ENCODE assay signal across 8 mouse cellular contexts in genomic region chr17:66693676-66694304, GRCm38 (mm10).
DNase-seq lines count a peak whose midpoint lies in the region; ATAC-seq and TF ChIP-seq lines count a peak whose summit lies in the region.

No protein-coding gene starts in this region.

- no peaks in the 10 kb centered on the region for H3K9me3 ChIP-seq in lung, embryonic 14.5 days (ENCODE audit: low read depth, low read length)
- no peaks in the 10 kb centered on the region for H3K9me3 ChIP-seq in forebrain, embryonic 12.5 days
- no peaks in the 10 kb centered on the region for H3K9me3 ChIP-seq in limb, embryonic 14.5 days (ENCODE audit: control insufficient read depth, low read length)

- 0 out of 2 replicates have a peak overlapping the region, but pooled peaks have one; percentile 0 for H3K9ac ChIP-seq in lung, embryonic 14.5 days
- no peak overlapping the region for H3K9ac ChIP-seq in forebrain, embryonic 12.5 days
- peak overlapping the region; percentile 16; the same call in 1 of the 2 replicates for H3K9ac ChIP-seq in limb, embryonic 14.5 days (ENCODE audit: low read depth, low read length, severe bottlenecking)

- DNase-seq in lung, embryonic 14.5 days, result peak; percentile 46
- DNase-seq in lung, postnatal 36 days, result no peak
- no peak for DNase-seq in limb, embryonic 14.5 days (ENCODE audit: low spot score)
- DNase-seq in retina, embryonic 14.5 days (ENCODE audit: low spot score), result peak; percentile 45
- no peak for DNase-seq in cerebellum, adult 11 months
- no peak for DNase-seq in urinary bladder, postnatal 14 days (ENCODE audit: low spot score)
- no peak for DNase-seq in liver

- TF ChIP-seq CTCF in lung, embryonic 14.5 days (IDR thresholded peaks at IDR 0.05; ENCODE audit: low read depth), result no peak

- H3K4me1 ChIP-seq in lung, embryonic 14.5 days (ENCODE audit: insufficient read depth), result peaks cover 11% of the 10 kb centered on the region; the same call in 1 of the 2 replicates
- peaks cover 29% of the 10 kb centered on the region for H3K4me1 ChIP-seq in forebrain, embryonic 12.5 days
- H3K4me1 ChIP-seq in limb, embryonic 14.5 days (ENCODE audit: control insufficient read depth, insufficient read depth, low read length), result peaks cover 30% of the 10 kb centered on the region

- H3K36me3 ChIP-seq in lung, embryonic 14.5 days (ENCODE audit: insufficient read depth), result peaks cover 4% of the 10 kb centered on the region; the same call in 1 of the 2 replicates
- H3K36me3 ChIP-seq in forebrain, embryonic 12.5 days (replicated peaks), result no peaks in the 10 kb centered on the region
- H3K36me3 ChIP-seq in limb, embryonic 14.5 days (ENCODE audit: control insufficient read depth, insufficient read depth, low read length), result peaks cover 5% of the 10 kb centered on the region

- peak overlapping the region; percentile 36 for H3K4me2 ChIP-seq in lung, embryonic 14.5 days
- peak overlapping the region; percentile 13 for H3K4me2 ChIP-seq in forebrain, embryonic 12.5 days
- peak overlapping the region; percentile 25; the same call in 1 of the 2 replicates for H3K4me2 ChIP-seq in limb, embryonic 14.5 days (replicated peaks; ENCODE audit: low read depth, low read length, severe bottlenecking)

- 55% methylated on average over 21 of the region's 21 CpGs for WGBS in lung, embryonic 14.5 days
- 18% methylated on average over 21 of the region's 21 CpGs for WGBS in forebrain, embryonic 12.5 days
- 35% methylated on average over 21 of the region's 21 CpGs for WGBS in limb, embryonic 14.5 days

- peak overlapping the region; percentile 15; the same call in 1 of the 2 replicates for H3K4me3 ChIP-seq in lung, embryonic 14.5 days (ENCODE audit: low read depth, low read length)
- no peak overlapping the region for H3K4me3 ChIP-seq in forebrain, embryonic 12.5 days (replicated peaks)
- no peak overlapping the region for H3K4me3 ChIP-seq in limb, embryonic 14.5 days (replicated peaks; ENCODE audit: low read length)

- peak overlapping the region; percentile 88 for H3K27ac ChIP-seq in lung, embryonic 14.5 days (ENCODE audit: low read depth)
- no peak overlapping the region; the same call in 1 of the 2 replicates for H3K27ac ChIP-seq in forebrain, embryonic 12.5 days
- H3K27ac ChIP-seq in limb, embryonic 14.5 days (replicated peaks; ENCODE audit: low read depth, low read length), result peak overlapping the region; percentile 26; the same call in 1 of the 2 replicates

- H3K27me3 ChIP-seq in lung, embryonic 14.5 days (ENCODE audit: insufficient read depth, low read length), result no peaks in the 10 kb centered on the region
- H3K27me3 ChIP-seq in forebrain, embryonic 12.5 days, result peaks cover 10% of the 10 kb centered on the region; the same call in 1 of the 2 replicates
- no peaks in the 10 kb centered on the region for H3K27me3 ChIP-seq in limb, embryonic 14.5 days (ENCODE audit: control insufficient read depth, insufficient read depth, low read length)

- no peak for TF ChIP-seq POLR2A in limb, embryonic 14.5 days (IDR thresholded peaks at IDR 0.05; ENCODE audit: borderline replicate concordance, extremely low read depth, insufficient read depth, insufficient read length)

- peak; percentile 36; the same call in 1 of the 2 replicates for ATAC-seq in lung, embryonic 14.5 days (ENCODE audit: insufficient read depth)
- ATAC-seq in forebrain, embryonic 12.5 days (ENCODE audit: low FRiP score), result peak; percentile 53; the same call in 1 of the 2 replicates
- ATAC-seq in limb, embryonic 14.5 days (ENCODE audit: low FRiP score, low read depth), result 0 out of 2 replicates have a peak, but pooled peaks have one; percentile 26

Comparison
In these comparisons a context has a peak if more than half of its experiments do, and no peak if none do; other contexts are left out.
1. DNase-seq: peak in lung, embryonic 14.5 days (single experiment) and retina, embryonic 14.5 days (single experiment); none in lung, postnatal 36 days (single experiment), limb, embryonic 14.5 days (single experiment), cerebellum, adult 11 months (single experiment), urinary bladder, postnatal 14 days (single experiment) and liver (single experiment).
2. Peak in every context shown above with its lines, with median percentiles within 50 percentile points of each other: ATAC-seq and H3K4me2 ChIP-seq.